Mouse (Mus musculus) lung, postnatal 0 days (tissue): ENCODE results near the gene Cdh7.
"Not testable (repeated sequence)": the region's sequence is repeated elsewhere in the genome, so short reads cannot be mapped to it uniquely, and the experiment has no call there.

ENCODE experiments used
- CTCF ChIP-seq: IDR thresholded peaks from 2 replicates; pipeline ENCODE4 v1.5.1; 2016; ENCODE audit warnings: antibody characterized with exemption, mild to moderate bottlenecking
- EP300 ChIP-seq: IDR thresholded peaks from 2 replicates; pipeline ENCODE4 v1.6.1; 2016; ENCODE audit warnings: antibody characterized with exemption, mild to moderate bottlenecking, control low read depth

- not testable (repeated sequence) for TF ChIP-seq CTCF, EP300
Observed at GRCm38 (mm10) chr1:110171459-110171858, 189.2 kb downstream of the Cdh7 start.
